Mouse (Mus musculus) CD8-positive naive resting alpha-beta T cell, adult 57 days (primary cell): Measurements from ENCODE around the gene Ankrd34c. TPM values are rescaled to one million over a fixed set of nuclear protein-coding genes. Genes with fewer than 3 reads are reported as not detected.

Experiments used
- total RNA-seq: library from RNA; stranded (reverse); gene quantifications from one replicate; pipeline ENCODE4 v1.2.4, GENCODE M21; 2023

Gene Ankrd34c
- total RNA-seq = not detected

GRCm38 (mm10) chr9:89738295-89738694 lies at the start of gene Ankrd34c:
Gene Ankrd34c (minus strand): TSS chr9:89738475.

GRCm38 (mm10) chr9:89704265-89705196 lies 33.7 kb downstream of the Ankrd34c start, which contains the start of gene Tmed3:
Gene Tmed3 (minus strand): TSS chr9:89705068.

Other genes with a start within 250 kb of the Ankrd34c start
- gene Minar1, start 115.3 kb downstream of the Ankrd34c start, total RNA-seq = not detected
- 23.5 TPM for gene Tmed3, start 33.4 kb downstream of the Ankrd34c start, total RNA-seq
- gene Rasgrf1, start 171.4 kb upstream of the Ankrd34c start, total RNA-seq = not detected